Mouse (Mus musculus): Measurements from ENCODE around the gene Cbln3.

Cbln3 gene

DNA sequence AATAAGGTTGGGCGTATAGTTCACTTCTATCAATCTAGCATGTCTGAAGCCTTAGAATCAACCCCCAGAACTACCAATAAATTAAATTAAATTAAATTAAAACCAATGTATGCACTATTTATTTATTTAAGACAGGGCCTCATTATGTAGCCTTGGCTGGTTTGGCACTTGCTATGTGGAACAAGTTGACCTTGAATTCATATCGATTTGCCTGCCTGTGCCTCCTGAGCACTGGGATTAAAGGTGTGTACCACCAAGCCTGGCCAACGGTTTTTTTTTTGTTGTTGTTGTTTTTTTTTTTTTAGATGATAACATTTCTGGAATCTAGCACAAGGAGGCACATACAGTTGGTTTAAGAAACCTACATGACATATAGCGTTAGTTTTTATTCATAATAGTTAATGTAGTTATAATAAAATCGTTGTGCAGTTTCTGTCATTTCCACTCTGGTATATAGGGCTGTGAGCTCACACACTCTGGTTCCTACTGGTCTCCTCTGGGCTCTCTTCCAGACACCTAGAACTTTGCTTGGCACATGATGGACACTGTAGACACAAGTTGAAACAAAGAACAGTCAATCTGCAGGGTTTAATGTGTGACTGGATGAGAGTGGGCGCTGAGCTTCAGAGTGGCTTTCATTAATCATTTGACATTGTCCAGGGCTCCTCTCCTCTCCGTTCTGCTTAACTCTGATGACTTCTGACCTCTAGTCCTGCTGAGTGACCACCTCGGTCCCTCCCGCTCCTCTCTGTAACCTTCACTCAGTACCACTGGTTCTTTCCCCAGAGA lies 38.5 kb downstream of the Cbln3 start:
- no peak for DNase-seq (ENCODE audit: low read depth, low spot score)

DNA sequence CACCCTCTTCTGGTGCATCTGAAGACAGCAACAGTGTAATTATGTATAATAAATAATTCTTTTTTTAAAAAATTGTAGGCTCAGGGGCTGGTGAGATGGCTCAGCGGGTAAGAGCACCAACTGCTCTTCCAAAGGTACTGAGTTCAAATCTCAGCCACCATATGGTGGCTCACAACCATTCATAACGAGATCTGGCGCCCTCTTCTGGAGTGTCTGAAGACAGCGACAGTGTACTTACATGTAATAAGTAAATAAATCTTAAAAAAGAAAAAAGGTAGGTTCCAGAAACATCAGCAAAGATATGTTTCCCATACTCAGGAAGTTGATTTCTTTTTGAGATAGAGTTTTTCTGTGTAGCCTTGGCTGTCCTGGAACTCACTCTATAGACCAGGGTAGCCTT lies 41.4 kb downstream of the Cbln3 start:
- DNase-seq (ENCODE audit: low read depth, low spot score), result no peak

DNA sequence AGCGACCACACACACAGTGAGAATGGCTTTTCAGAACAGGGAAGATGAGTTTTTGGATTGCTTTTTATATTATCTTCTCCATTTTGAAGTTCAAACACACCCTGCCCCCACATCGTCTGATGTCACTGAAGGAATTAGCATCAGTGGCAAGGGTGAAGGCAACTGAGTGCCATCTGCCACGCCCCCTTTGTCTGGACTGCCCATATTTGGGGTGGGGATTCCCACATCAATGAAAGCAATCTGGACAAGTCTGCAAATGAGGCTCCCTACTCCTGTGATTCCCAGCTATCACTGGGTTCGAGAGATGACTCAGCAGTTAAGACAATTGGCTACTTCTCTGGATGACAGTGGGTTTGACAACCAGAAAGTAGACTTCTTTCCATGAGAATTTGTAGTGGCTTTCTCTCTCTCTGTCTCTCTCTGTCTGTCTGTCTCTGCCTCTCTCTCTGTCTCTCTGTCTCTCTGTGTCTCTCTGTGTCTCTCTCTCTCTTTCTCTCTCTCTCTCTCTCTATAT lies 43.3 kb downstream of the Cbln3 start:
- no peak for DNase-seq (ENCODE audit: low read depth, low spot score)

DNA sequence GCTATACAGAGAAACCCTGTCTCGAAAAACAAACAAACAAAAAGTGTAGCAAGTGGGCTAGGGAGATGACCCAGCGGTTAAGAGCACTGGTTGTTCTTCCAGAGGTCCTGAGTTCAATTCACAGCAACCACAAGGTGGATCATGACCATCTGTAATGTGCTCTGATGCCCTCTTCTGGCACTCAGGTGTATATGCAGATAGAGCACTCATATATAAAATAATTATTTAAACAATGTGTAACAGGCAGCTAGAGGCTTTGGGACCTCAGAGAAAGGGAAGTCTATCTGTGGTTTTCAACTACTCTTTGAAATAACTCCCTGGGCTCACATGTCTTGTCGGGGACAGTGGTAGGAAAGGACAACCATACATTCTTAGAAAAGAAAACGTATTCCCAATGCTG lies 45.5 kb downstream of the Cbln3 start:
- DNase-seq (ENCODE audit: low read depth, low spot score), result no peak

DNA sequence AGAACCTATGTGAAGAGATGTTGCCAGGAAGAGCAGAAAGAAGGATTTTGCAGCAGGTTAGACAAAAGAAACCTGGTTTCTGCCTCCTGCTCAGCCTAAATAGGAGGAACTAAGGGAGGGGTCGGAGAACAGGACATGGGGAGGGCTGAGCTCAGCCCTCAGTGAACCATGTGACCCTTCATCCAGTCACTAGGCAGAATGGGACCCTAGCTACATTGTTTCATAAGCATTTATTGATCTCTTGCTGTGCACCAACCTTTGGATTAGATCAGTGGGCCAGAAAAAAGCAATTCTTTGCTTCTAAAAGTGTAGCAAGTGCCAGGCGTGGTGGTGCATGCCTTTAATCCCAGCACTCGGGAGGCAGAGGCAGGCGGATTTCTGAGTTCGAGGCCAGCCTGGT lies 45.9 kb downstream of the Cbln3 start:
- DNase-seq (ENCODE audit: low read depth, low spot score), result no peak

DNA sequence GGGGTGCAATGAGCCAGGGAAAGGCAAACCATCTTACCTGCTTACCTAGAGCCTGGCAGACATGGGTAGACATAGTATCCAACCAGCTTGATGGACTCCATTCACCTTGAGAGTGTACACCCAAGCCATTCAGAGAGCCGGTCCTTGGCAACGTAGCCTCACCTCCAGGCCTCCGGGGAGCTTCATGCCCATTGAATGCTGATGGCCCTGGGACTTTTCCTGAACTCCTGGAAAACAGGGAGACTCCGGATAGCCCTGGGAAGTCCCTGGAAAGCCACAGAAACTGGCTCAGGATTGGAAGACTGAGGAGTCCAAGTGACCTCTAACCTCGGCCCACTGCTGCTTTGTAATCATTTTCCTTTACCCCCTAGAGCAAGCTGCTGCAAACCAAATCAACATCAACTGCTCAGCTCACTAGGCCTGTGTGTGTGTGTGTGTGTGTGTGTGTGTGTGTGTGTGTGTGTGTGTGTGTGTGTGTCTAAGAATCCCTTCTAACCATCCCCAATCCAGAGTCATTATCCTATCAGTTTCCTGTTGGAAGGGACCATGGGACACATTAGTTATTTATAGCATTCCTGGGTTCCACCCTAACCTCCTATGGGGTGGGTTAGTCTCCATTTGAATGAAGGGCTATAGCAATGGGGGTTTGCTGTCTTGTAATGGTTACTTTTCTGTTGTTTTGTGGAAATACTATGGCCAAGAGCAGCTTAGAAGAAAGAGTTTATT lies 49.2 kb downstream of the Cbln3 start:
- DNase-seq (ENCODE audit: low read depth, low spot score), result no peak

DNA sequence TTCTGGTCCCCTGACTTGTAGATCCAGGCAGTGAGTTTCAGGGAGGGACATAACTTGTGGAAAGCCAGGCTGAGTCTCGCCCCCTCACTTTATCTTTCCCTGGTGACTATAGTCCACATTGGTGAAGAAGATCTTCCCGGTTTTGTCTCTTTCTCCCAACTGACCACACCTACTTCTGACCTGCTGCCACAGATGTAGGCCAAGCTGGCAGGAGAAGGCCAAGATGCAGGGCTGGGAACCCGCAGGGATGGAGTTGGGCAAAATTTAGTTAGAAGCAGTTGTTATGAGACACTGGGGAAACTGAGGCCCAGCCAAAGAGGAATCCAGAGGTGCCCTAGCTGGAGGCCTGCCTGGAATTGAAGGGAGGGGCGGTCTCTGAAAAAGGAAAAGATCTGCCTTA lies 51.1 kb downstream of the Cbln3 start:
- DNase-seq (ENCODE audit: low read depth, low spot score), result no peak

DNA sequence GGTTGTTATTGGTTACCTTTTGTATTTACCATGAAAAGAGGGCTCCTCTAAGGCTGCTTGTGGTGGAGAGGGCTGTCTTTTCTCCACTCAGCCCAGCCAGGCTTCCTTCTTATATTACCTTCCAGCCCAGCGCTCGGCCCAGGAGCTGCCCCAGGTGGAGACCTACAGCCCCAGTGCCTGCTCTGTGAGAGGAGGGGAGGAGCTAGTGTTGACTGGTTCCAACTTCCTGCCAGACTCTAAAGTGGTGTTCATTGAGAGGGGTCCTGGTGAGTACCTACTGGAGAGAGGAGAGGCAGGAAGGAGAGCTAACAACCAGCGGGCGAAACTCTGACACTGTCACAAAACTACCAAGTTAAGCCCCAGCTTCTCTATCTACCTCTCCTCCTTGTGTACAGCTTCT lies 53.9 kb downstream of the Cbln3 start:
- DNase-seq (ENCODE audit: low read depth, low spot score), result no peak

DNA sequence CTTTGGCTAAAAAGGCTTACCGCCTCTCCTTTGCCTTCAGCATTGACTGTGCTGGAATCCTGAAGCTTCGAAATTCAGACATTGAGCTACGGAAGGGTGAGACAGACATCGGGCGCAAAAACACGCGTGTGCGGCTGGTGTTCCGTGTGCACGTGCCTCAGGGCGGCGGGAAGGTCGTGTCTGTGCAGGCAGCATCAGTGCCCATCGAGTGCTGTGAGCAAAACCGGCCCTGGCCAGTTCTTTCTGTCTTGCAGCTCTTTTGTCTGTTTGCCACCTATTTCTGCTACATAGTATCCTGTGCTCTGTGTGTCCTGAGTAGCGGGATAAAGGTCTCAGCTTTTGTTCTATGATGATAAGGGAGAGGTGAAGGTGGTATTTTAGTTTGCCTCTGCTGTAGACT lies 54.3 kb downstream of the Cbln3 start:
- DNase-seq (ENCODE audit: low read depth, low spot score), result no peak

Data from retina, postnatal 7 days (tissue).